Mouse (Mus musculus): ENCODE results near the gene Lrp6.

DNA sequence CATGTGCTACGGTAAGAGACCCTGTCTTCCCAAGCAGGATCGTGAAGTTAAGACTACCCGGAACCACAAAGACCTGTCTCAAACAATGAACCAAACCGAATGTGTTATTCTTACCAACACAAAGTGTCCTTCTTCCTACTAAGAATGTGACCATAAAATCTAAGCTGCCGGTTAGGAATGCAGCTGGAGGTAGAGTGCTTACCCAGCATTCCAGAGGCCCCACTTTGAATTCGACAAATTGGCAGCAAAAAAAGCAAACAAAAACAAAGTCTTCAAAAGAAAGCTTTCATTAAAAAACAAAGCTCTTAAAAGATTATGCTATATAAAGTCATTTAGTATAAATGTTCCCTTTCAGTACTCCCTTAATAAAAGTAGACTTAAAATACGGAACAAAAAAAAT is 31.6 kb downstream of the Lrp6 start:
- TF ChIP-seq TAL1 (IDR thresholded peaks at IDR 0.05; ENCODE audit: low read length) = no peak
- no peak for TF ChIP-seq GATA1 (IDR thresholded peaks at IDR 0.05; ENCODE audit: low read length)

Data from erythroblast, embryonic 14.5 days (primary cell).